Mouse (Mus musculus): Measurements from ENCODE around the gene Cdkal1.

DNA sequence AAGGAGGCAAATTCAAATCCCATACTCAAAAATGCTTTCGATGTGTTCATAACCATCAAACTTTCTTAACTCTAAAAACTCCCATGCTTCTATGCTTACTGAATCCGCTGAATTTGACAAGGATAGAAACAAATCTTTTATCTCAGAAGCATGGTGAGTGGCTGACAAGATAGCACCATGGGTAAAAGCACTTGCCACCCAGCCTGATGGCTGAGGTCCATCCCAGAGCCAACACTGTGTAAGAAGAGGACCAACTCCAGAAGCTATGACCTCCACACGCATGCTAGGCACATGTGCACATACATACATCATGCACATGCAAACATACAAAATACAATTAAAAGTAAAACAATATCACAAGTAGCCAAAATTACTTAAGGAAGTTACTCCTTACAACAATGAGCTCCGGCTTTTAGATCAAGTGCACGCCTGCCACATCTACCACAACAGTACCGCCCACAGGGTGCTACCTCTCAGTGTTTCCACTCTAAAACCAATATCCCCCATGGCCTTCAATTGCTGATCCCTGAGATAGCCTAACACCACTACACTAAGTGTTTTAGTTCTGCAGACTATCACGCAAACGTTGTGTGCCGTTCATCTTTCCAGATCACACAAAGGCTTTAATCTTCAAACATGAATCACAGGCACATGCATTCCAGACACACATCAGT is 35.4 kb downstream of the Cdkal1 start:
- no peak for TF ChIP-seq GATA1 (IDR thresholded peaks at IDR 0.05; ENCODE audit: borderline replicate concordance, low read length)
- no peak for TF ChIP-seq FLI1 (IDR thresholded peaks at IDR 0.05; ENCODE audit: low read length)

Measured in megakaryocyte, embryonic 14.5 days (primary cell).